Mouse (Mus musculus) kidney, adult 11 months (tissue): ENCODE results near the gene Cyfip2.

Experiments
- DNase-seq: peaks from one replicate; pipeline ENCODE4 v3.0.0; 2022

The Cyfip2 gene

GRCm38 (mm10) chr11:46312523-46313035 lies at the start of gene Cyfip2:
Gene Cyfip2 (minus strand): TSS chr11:46312859.
- DNase-seq = no peak

GRCm38 (mm10) chr11:46360991-46361665 lies 48.5 kb upstream of the Cyfip2 start:
- DNase-seq = no peak

- no peak for DNase-seq
Measured at GRCm38 (mm10) chr11:46358369-46358768, 45.7 kb upstream of the Cyfip2 start.

- DNase-seq = no peak
Measured at GRCm38 (mm10) chr11:46349681-46350410, 37.2 kb upstream of the Cyfip2 start.

- no peak for DNase-seq
Measured at GRCm38 (mm10) chr11:46348416-46348815, 35.8 kb upstream of the Cyfip2 start.

GRCm38 (mm10) chr11:46347756-46348155 lies 35.1 kb upstream of the Cyfip2 start:
- no peak for DNase-seq

GRCm38 (mm10) chr11:46343886-46344546 lies 31.4 kb upstream of the Cyfip2 start:
- DNase-seq = no peak

GRCm38 (mm10) chr11:46341960-46342359 lies 29.3 kb upstream of the Cyfip2 start:
- DNase-seq = no peak

- no peak for DNase-seq
Measured at GRCm38 (mm10) chr11:46336020-46336419, 23.4 kb upstream of the Cyfip2 start.

- DNase-seq = no peak
Measured at GRCm38 (mm10) chr11:46332217-46332616, 19.6 kb upstream of the Cyfip2 start.

- no peak for DNase-seq
Measured at GRCm38 (mm10) chr11:46326271-46327015, 13.8 kb upstream of the Cyfip2 start.

- DNase-seq = no peak
Measured at GRCm38 (mm10) chr11:46321559-46321958, 8.9 kb upstream of the Cyfip2 start.

GRCm38 (mm10) chr11:46314534-46314933 lies 1.9 kb upstream of the Cyfip2 start:
- no peak for DNase-seq

GRCm38 (mm10) chr11:46313851-46314250 lies 1.2 kb upstream of the Cyfip2 start:
- no peak for DNase-seq

GRCm38 (mm10) chr11:46311703-46312522 lies 746 bp downstream of the Cyfip2 start:
- peak; percentile 71 for DNase-seq

- no peak for DNase-seq
Measured at GRCm38 (mm10) chr11:46311181-46311702, 1.4 kb downstream of the Cyfip2 start.

- no peak for DNase-seq
Measured at GRCm38 (mm10) chr11:46310647-46311063, 2.0 kb downstream of the Cyfip2 start.

GRCm38 (mm10) chr11:46309808-46310555 lies 2.7 kb downstream of the Cyfip2 start:
- peak; percentile 37 for DNase-seq

- DNase-seq = peak; percentile 89
Measured at GRCm38 (mm10) chr11:46309111-46309741, 3.4 kb downstream of the Cyfip2 start.

GRCm38 (mm10) chr11:46308271-46308974 lies 4.2 kb downstream of the Cyfip2 start:
- no peak for DNase-seq
